Comparison of ENCODE assay signal across 31 mouse cellular contexts in genomic region chr14:47190626-47191025, GRCm38 (mm10). TPM values are rescaled to one million over a fixed set of nuclear protein-coding genes. Genes with fewer than 3 reads are reported as not detected.
DNase-seq lines count a peak whose midpoint lies in the region; ATAC-seq and TF ChIP-seq lines count a peak whose summit lies in the region.
"Had no signal": no experiment of that assay in that cellular context is flagged by ENCODE, and none has a peak within 500 bp of the region (broad histone marks: within the 10 kb centered on the region; RNA-seq: fewer than 3 reads in every experiment).

No protein-coding gene starts in this region.

- H3K27ac ChIP-seq in lung, postnatal 0 days (ENCODE audit: low read length) = no peak overlapping the region
- peak overlapping the region; percentile 88 for H3K27ac ChIP-seq in liver, postnatal 0 days (ENCODE audit: low read depth)
- H3K27ac ChIP-seq in forebrain, embryonic 16.5 days (ENCODE audit: low read length) = no peak overlapping the region
- H3K27ac ChIP-seq: embryonic facial prominence, embryonic 10.5 days; embryonic facial prominence, embryonic 15.5 days; forebrain, embryonic 12.5 days; heart, embryonic 13.5 days; hindbrain, embryonic 10.5 days; hindbrain, embryonic 15.5 days; limb, embryonic 12.5 days; liver, embryonic 14.5 days; lung, embryonic 15.5 days; midbrain, embryonic 10.5 days; midbrain, embryonic 15.5 days; neural tube, embryonic 15.5 days; stomach, postnatal 0 days had no signal

- 50% methylated on average over 4 of the region's 4 CpGs for WGBS in lung, postnatal 0 days
- WGBS in liver, postnatal 0 days (ENCODE audit: insufficient replicate concordance) = 51% methylated on average over 4 of the region's 4 CpGs
- WGBS in forebrain, embryonic 16.5 days = 75% methylated on average over 4 of the region's 4 CpGs

- no peak for TF ChIP-seq CTCF in lung, postnatal 0 days (IDR thresholded peaks at IDR 0.05)
- no peak for TF ChIP-seq CTCF in liver, postnatal 0 days (IDR thresholded peaks at IDR 0.05; ENCODE audit: low read depth)

- H3K4me1 ChIP-seq in lung, postnatal 0 days (ENCODE audit: insufficient read depth, low read depth, low read length) = peaks cover 4% of the 10 kb centered on the region; the same call in 1 of the 2 replicates
- peaks cover 17% of the 10 kb centered on the region for H3K4me1 ChIP-seq in liver, postnatal 0 days (ENCODE audit: insufficient read depth)
- H3K4me1 ChIP-seq in forebrain, embryonic 16.5 days (replicated peaks; ENCODE audit: control insufficient read depth, insufficient read depth, low read length) = peaks cover 10% of the 10 kb centered on the region

- no peak overlapping the region for H3K4me3 ChIP-seq in lung, postnatal 0 days (ENCODE audit: low read depth, low read length)
- no peak overlapping the region for H3K4me3 ChIP-seq in liver, postnatal 0 days (ENCODE audit: low read depth, low read length)
- H3K4me3 ChIP-seq in forebrain, embryonic 16.5 days (replicated peaks; ENCODE audit: low read length) = no peak overlapping the region
- H3K4me3 ChIP-seq: embryonic facial prominence, embryonic 10.5 days; embryonic facial prominence, embryonic 15.5 days; forebrain, embryonic 12.5 days; heart, embryonic 13.5 days; hindbrain, embryonic 10.5 days; hindbrain, embryonic 15.5 days; limb, embryonic 12.5 days; lung, embryonic 15.5 days; midbrain, embryonic 10.5 days; midbrain, embryonic 15.5 days; neural tube, embryonic 15.5 days had no signal

- no peak for TF ChIP-seq EP300 in lung, postnatal 0 days (IDR thresholded peaks at IDR 0.05)
- no peak for TF ChIP-seq EP300 in liver, postnatal 0 days (IDR thresholded peaks at IDR 0.05; ENCODE audit: low read depth)

- H3K27me3 ChIP-seq in lung, postnatal 0 days (replicated peaks; ENCODE audit: insufficient read depth, low read length) = no peaks in the 10 kb centered on the region
- no peaks in the 10 kb centered on the region for H3K27me3 ChIP-seq in liver, postnatal 0 days (ENCODE audit: insufficient read depth, low read length)
- peaks cover 19% of the 10 kb centered on the region for H3K27me3 ChIP-seq in forebrain, embryonic 16.5 days (replicated peaks; ENCODE audit: control insufficient read depth, insufficient read depth, low read length)
- H3K27me3 ChIP-seq: CH12.LX had no signal

- no peak overlapping the region for H3K9ac ChIP-seq in lung, postnatal 0 days (replicated peaks; ENCODE audit: low read depth)
- H3K9ac ChIP-seq in liver, postnatal 0 days (replicated peaks) = no peak overlapping the region
- H3K9ac ChIP-seq in forebrain, embryonic 16.5 days (replicated peaks; ENCODE audit: low read depth, low read length) = no peak overlapping the region
- H3K9ac ChIP-seq: embryonic facial prominence, embryonic 15.5 days; forebrain, embryonic 12.5 days; heart, embryonic 13.5 days; hindbrain, embryonic 15.5 days; limb, embryonic 12.5 days; liver, embryonic 14.5 days; lung, embryonic 15.5 days; midbrain, embryonic 15.5 days; neural tube, embryonic 15.5 days had no signal

- no peaks in the 10 kb centered on the region for H3K9me3 ChIP-seq in lung, postnatal 0 days (ENCODE audit: low read length)
- H3K9me3 ChIP-seq in liver, postnatal 0 days (ENCODE audit: low read length) = no peaks in the 10 kb centered on the region
- H3K9me3 ChIP-seq in forebrain, embryonic 16.5 days (ENCODE audit: control insufficient read depth, low read length) = no peaks in the 10 kb centered on the region
- H3K9me3 ChIP-seq: embryonic facial prominence, embryonic 10.5 days; embryonic facial prominence, embryonic 15.5 days; forebrain, embryonic 12.5 days; heart, embryonic 13.5 days; hindbrain, embryonic 10.5 days; hindbrain, embryonic 15.5 days; limb, embryonic 12.5 days; lung, embryonic 15.5 days; midbrain, embryonic 10.5 days; midbrain, embryonic 15.5 days; neural tube, embryonic 15.5 days had no signal

- H3K4me2 ChIP-seq in lung, postnatal 0 days (replicated peaks; ENCODE audit: low read depth, low read length) = no peak overlapping the region
- no peak overlapping the region for H3K4me2 ChIP-seq in liver, postnatal 0 days (ENCODE audit: low read depth, low read length)
- no peak overlapping the region for H3K4me2 ChIP-seq in forebrain, embryonic 16.5 days (ENCODE audit: low read length)
- H3K4me2 ChIP-seq: embryonic facial prominence, embryonic 15.5 days; forebrain, embryonic 12.5 days; hindbrain, embryonic 15.5 days; limb, embryonic 12.5 days; lung, embryonic 15.5 days; midbrain, embryonic 15.5 days; neural tube, embryonic 15.5 days had no signal

- H3K36me3 ChIP-seq in lung, postnatal 0 days (ENCODE audit: insufficient read depth, low read length) = no peaks in the 10 kb centered on the region
- no peaks in the 10 kb centered on the region for H3K36me3 ChIP-seq in liver, postnatal 0 days (replicated peaks; ENCODE audit: insufficient read depth, low read length)
- H3K36me3 ChIP-seq in forebrain, embryonic 16.5 days (ENCODE audit: control insufficient read depth, insufficient read depth) = no peaks in the 10 kb centered on the region
- H3K36me3 ChIP-seq: embryonic facial prominence, embryonic 10.5 days; embryonic facial prominence, embryonic 15.5 days; forebrain, embryonic 12.5 days; heart, embryonic 13.5 days; hindbrain, embryonic 10.5 days; hindbrain, embryonic 15.5 days; limb, embryonic 12.5 days; lung, embryonic 15.5 days; midbrain, embryonic 10.5 days; midbrain, embryonic 15.5 days; neural tube, embryonic 15.5 days had no signal

- peak; percentile 28 to 37 for DNase-seq in heart, adult 18-20 months
- no peak for DNase-seq in heart, postnatal 14 days
- DNase-seq in lung, postnatal 36 days = peak; percentile 16
- DNase-seq in lung, postnatal 0 days (ENCODE audit: low spot score) = no peak
- peak; percentile 50 for DNase-seq in adrenal gland, postnatal 14 days
- no peak for DNase-seq in liver, postnatal 0 days
- DNase-seq: B cell, adult 2 months; cerebellum, adult 2 months; cerebellum, postnatal 25 days; gastrocnemius, postnatal 10 days; kidney, adult 11 months; kidney, postnatal 14 days; right cerebral cortex, adult 18-20 months; spleen, adult 18-20 months; thymus, postnatal 4 days had no signal

- ATAC-seq in lung, postnatal 0 days = no peak
- ATAC-seq in liver, postnatal 0 days = peak; percentile 28
- ATAC-seq in forebrain, embryonic 16.5 days = no peak
- ATAC-seq: inflammation-experienced regulatory T-cells, adult 6 months; midbrain, embryonic 15.5 days had no signal

- intact Hi-C loops in heart, postnatal 14 days (cut with DNase I) = no loop called here

RNA-seq across cellular contexts. Expression of gene Gch1, which starts 1.4 kb away (rescaled TPM):
- total RNA-seq in heart, adult 18-20 months (2021) = 1 to 10 TPM; 5.8 to 6.9 TPM
- 1 to 10 TPM; 8.0 to 8.1 TPM for total RNA-seq in heart, postnatal 14 days (2021)
- 9.7 and 11.6 TPM in 2 replicates for polyA plus RNA-seq in lung, postnatal 0 days (2015; fragmentation: Nextera tagmentation; extraction: Ambion mirVana)
- total RNA-seq in adrenal gland, postnatal 14 days (2021) = 42.0 and 51.3 TPM in 2 replicates
- 29.6 and 38.3 TPM in 2 replicates for polyA plus RNA-seq in liver, postnatal 0 days (2015; fragmentation: Nextera tagmentation; extraction: Ambion mirVana)
- polyA plus RNA-seq in forebrain, embryonic 16.5 days (2015; fragmentation: Nextera tagmentation; extraction: Ambion mirVana) = 1.5 and 2.3 TPM in 2 replicates

Comparison
In these comparisons a context has a peak if more than half of its experiments do, and no peak if none do; other contexts are left out.
1. DNase-seq: peak in heart, adult 18-20 months (2 of 2), lung, postnatal 36 days (single experiment) and adrenal gland, postnatal 14 days (single experiment); none in heart, postnatal 14 days (0 of 2), lung, postnatal 0 days (single experiment) and liver, postnatal 0 days (single experiment).